Mouse (Mus musculus) testis, adult 2 months (tissue): ENCODE measurements around the gene Nol12.

Source experiments
- CTCF ChIP-seq: fragments of 200-500 bp; IDR thresholded peaks from 2 replicates; pipeline ENCODE4 v1.5.1; 2012; ENCODE audit warnings: low read depth, mild to moderate bottlenecking, inconsistent platforms, low read length, moderate library complexity; ENCODE audit not compliant: control insufficient read depth, insufficient read depth, insufficient replicate concordance
- POLR2A ChIP-seq: fragments of 200-500 bp; IDR thresholded peaks from 2 replicates; pipeline ENCODE4 v1.6.1; 2012; ENCODE audit warnings: low read depth, mild to moderate bottlenecking, inconsistent platforms, low read length, moderate library complexity; ENCODE audit not compliant: control insufficient read depth

GRCm38 (mm10) chr15:78927021-78927787 lies 7.5 kb upstream of the Nol12 start:
- TF ChIP-seq POLR2A (no peak), CTCF (no peak)
